Mouse (Mus musculus) embryo, embryonic 9.5 days (tissue): ENCODE data around the gene Pdzd2.
"Not testable (repeated sequence)": the region's sequence is repeated elsewhere in the genome, so short reads cannot be mapped to it uniquely, and the experiment has no call there.

Experiments
- DNase-seq: peaks from one replicate; pipeline ENCODE4 v3.0.0-alpha.2; 2017; ENCODE audit errors: extremely low spot score

Pdzd2 gene

GRCm38 (mm10) chr15:12375641-12376311, 363.9 kb downstream of the Pdzd2 start:
- peak; percentile 92 for DNase-seq

- DNase-seq = no peak
Measured at GRCm38 (mm10) chr15:12374916-12375315, 364.8 kb downstream of the Pdzd2 start.

DNA sequence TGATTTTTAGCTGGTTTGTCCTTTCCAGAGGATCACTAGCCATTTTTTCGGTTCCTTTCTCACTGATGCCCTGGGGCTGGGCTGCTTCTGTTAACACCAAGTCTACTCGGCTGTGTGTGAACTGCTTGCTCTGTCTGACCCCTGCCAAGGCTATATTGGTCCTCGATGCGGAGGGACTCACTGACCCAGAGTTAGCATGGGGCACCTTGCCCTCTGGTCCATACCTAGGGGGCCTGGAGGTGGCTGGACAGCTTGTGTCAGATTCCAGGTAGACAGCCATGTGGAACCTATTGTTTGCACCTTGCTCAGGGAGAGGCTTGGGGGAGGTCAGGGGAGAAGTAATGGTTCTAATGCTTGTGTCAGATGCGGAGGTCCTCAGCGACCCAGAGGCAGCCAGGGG, 365.8 kb downstream of the Pdzd2 start:
- no peak for DNase-seq

DNA sequence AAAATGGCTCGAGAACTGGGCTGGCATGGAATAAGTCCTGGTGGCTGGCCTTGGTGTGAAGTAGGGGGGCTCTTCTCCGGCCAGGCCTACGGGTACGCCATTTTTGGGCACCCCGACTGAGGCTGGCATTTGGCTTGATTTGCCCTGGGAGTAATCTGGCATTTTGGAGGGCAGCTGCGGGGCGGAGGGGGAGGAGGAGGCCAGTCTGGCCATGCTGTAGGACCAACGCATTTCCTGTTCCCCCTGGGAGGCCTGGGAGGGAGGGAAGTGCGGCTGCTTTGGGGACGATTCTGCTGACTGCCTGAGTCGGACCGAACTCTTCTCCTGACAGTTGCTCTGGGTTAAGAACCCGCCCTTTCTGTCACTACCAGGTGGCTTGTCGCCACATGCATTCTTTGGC, 366.2 kb downstream of the Pdzd2 start:
- no peak for DNase-seq

GRCm38 (mm10) chr15:12371183-12371582, 368.5 kb downstream of the Pdzd2 start:
- DNase-seq = peak; percentile 76

DNA sequence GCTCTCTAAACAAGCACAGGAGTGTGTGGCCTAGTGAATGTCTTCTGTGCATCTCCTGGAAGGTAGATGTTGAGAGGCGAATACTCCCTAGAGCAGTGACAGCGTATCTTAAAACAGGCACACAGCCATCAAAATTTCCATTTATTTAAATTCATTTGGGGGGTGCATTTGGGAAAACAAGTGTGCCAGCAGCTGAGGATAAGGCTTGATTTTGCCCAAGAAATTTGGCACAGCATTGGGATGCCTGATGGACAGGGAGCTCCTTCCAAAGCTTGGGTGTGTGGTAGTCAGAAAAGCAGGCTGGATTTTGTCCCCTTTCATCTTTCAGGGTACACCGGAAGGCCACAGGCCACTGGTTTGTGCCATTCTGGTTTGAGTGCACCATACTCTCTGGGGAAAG, 369.6 kb downstream of the Pdzd2 start:
- no peak for DNase-seq

GRCm38 (mm10) chr15:12368850-12369249, 370.9 kb downstream of the Pdzd2 start:
- DNase-seq = no peak

DNA sequence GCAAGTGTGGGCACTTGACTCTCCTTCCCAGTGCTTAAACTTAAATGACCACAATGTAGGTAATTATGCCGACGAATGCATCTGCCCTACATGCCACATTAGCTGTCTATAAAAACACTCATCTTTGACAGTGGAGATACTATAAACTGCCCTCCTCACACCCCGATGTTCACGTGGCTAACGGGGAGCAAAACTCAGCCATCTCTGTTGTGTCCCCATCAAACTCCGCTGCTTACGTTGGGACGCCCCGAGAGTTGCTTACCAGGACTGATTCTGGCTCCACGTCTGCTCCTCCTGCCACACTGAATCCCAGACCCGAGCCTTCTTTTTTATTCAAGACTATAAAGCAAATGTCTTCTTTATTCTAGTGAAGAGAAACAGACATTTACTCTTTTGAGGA, 371.4 kb downstream of the Pdzd2 start:
- DNase-seq = no peak

GRCm38 (mm10) chr15:12367306-12368080, 372.2 kb downstream of the Pdzd2 start:
- peak; percentile 15 for DNase-seq

DNA sequence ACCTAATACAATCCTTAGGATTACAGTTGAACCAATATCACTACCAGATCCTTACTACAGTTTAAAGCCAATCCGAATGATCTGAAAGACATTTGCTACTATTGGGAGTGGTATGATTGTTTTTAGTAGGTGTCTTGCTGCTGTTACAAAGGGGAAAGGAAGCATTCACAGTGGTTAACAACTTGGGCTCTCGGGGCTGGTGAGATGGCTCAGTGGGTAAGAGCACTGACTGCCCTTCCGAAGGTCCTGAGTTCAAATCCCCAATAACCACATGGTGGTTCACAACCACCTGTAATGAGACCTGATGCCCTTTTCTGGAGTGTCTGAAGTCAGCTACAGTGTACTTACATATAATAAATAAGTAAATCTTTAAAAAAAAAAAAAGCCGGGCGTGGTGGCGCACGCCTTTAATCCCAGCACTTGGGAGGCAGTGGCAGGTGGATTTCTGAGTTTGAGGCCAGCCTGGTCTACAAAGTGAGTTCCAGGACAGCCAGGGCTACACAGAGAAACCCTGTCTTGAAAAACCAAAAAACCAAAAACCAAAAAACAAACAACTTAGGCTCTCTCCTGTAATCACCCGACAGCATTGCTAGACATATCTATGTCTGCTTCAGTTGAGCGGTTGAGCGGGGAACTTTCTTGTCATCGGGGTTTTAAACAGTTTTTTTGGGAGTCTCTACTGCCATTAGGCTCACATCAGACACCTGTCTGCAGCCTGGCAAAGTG, 373.0 kb downstream of the Pdzd2 start:
- DNase-seq = not testable (repeated sequence)

GRCm38 (mm10) chr15:12366072-12366469, 373.7 kb downstream of the Pdzd2 start:
- DNase-seq = peak; percentile 42

DNA sequence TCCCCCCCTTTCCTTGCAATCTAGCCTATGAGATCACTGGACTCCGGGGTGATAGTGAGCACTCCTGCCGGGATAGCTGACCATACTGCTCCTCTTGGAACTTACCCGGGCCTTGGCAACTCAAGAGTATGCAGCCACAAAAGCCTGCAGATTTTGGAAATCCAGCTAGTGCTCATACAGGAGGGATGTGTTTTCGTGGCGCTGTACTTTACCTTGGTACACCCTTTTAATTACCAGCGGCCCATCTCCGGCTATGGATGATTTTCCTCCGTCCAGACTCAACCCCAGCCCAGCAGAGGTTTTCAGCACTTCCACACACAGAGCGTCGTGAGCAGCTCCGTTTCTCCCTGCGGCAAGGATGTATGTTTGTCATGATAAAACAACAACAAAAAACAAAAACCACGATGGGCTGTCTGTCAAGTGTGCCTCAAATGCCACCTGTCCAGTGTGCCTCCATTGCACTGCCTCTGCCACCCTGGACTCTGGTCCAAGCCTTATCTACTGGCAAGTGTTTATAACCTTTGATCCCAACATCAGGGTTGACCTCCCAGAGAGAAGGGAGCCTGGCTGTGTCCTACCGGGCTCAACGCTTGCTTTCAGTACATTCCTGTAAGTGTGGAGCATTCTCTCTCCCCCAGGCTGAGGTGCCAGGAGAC, 374.2 kb downstream of the Pdzd2 start:
- DNase-seq = no peak

GRCm38 (mm10) chr15:12364096-12364495, 375.6 kb downstream of the Pdzd2 start:
- DNase-seq = no peak

GRCm38 (mm10) chr15:12362701-12363040, 377.1 kb downstream of the Pdzd2 start:
- DNase-seq = no peak

GRCm38 (mm10) chr15:12362001-12362700, 377.6 kb downstream of the Pdzd2 start:
- no peak for DNase-seq

- no peak for DNase-seq
Measured at GRCm38 (mm10) chr15:12360519-12361212, 379.1 kb downstream of the Pdzd2 start.

DNA sequence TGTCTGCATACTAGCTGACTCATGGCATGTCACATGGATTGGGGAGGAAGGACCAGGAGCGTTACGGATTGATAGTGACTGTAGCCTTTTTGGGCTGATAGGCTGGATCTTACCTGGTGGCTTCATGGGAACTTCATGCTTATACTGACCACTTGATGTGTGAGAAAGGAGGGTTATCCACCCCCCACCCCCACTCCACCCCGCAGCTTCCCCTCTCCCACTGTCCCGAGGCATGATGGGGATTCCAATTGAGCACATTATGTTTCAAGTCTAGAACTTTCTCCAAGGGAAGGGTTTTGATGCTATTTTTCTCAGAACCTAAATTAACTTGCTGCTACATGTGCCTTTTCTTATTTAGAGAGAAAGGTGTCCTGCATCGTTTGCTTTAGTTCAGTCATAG, 381.3 kb downstream of the Pdzd2 start:
- DNase-seq = no peak

DNA sequence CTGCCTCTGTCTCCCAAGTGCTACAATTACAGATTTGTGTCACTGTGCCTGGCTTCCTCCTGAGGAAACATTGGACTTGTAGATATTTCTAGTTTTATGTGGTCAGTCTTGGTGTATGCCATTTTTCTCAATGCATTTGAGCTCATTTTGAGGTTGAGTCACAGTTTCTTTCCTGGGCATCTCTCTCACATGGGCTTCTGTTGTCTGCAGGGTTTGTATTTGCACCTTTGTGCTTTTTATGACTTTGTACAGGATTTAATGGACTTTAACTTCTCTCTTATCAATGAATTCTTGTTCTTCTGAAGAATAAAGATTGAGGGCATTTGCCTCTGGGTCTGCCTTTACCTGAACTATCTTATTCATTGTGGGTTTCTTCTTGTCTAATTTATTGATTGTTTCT, 382.3 kb downstream of the Pdzd2 start:
- DNase-seq = no peak

DNA sequence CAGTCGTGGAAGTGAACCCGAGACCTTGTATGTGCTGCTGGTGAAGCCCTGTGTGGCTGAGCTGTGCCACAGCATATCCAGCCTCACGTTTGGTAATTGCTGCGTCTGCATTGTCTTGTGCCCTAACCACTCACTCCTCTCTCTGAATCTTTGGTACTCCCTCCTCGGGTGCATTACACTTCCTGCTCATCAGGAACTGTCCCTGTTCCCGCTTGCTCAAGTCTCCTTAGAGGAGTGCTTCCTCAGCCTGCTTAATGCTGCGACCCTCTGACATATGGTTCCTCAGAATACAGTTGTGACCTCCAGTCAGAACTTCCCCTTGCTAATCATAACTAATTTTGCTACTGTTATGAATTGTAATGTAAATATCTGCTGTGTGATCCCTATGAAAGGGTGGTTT, 383.8 kb downstream of the Pdzd2 start:
- no peak for DNase-seq

DNA sequence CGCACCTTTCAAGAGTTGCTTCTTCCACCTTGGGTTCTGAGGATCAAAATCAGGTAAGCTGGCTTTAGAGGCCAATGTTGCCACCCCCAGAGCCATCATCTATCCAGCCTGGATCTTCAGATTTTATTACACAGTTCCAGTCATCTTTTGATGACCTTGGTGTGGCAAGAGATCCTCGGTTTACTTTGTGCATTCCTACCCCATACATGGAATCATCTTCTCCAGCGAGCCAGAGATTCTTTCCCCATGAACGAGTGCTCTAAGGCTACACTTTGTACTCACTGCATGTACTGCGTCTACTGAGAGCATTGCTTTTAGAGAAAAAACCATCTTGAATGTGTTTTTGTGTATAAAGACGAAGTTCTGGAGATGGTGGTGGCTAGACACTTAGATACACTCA, 384.5 kb downstream of the Pdzd2 start:
- no peak for DNase-seq

DNA sequence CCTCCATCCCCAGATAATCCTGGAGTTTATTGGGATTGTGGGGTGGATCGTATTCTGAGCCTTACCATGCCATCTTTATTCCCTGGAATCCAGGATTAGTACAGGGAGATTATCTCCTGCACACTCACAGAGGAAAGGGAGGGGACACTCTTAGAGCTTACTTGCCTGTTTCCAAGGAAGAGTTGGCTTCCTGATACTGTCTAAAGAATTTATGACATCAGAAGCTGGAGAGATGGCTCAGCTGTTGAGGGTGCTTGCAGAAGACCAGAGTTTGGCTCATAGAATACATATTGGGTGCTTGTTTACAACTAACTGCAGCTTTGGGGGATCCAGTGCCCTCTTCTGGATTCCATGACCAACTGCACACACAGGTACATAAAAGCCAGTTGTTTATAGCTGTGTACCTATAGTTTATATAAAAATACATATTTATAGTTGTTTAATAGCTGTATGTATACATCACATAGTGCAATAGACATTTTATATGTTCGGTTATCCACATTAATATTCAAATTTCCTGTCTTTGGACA, 385.4 kb downstream of the Pdzd2 start:
- no peak for DNase-seq
